Mouse (Mus musculus) left cerebral cortex, adult 8-10 months (tissue): ENCODE results near the gene Lix1l. TPM values are rescaled to one million over a fixed set of nuclear protein-coding genes. Genes with fewer than 3 reads are reported as not detected.
"Not testable (repeated sequence)": the region's sequence is repeated elsewhere in the genome, so short reads cannot be mapped to it uniquely, and the experiment has no call there.

ENCODE experiments used
- DNase-seq, 2 experiments: peaks; one replicate each; pipeline ENCODE4 v3.0.0; 2022; ENCODE audit warnings: low spot score in 2 of 2
- total RNA-seq, 4 experiments: library from RNA; stranded (reverse); gene quantifications; 2 replicates each; pipeline ENCODE4 v1.2.4; 2022

The Lix1l gene
- total RNA-seq, 4 experiments from 2014 or later = 20.3 to 22.9 (median 21.9) TPM

DNA sequence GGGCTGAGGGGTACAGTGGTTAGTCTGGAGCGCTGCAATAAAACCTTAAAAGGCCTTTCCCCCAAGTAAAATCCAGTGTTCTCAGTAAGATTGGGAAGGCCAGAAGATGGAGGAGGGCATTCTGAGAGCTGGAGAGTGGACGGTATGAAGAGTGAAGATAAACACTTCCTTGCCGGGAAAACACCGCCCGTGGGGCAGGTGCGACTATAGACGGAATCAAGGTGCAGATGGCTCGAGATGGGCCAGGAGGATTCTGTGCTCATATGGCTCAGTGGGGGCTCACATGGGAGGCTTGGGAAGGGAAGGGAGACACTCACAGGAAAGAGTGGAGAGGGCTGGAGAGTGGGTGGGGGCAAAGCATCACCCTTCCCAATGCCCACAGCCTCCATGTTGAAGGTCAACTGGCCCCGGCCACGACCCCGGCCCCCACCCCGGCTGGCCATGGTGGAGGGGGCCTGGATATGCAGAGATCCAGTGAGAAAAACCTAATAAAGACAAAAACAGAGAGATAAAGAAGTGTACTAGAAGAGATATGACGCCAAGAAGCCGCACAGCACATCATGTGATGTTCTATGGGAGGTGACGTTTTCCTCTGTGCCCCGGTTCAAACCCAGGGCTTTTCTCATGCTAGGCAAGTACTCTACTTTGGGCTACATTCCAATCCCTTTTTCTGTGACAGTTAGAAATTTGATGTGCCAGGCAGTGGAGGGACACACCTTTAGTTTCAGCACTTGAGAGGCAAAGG lies 19.0 kb upstream of the Lix1l start:
- no peak for DNase-seq

DNA sequence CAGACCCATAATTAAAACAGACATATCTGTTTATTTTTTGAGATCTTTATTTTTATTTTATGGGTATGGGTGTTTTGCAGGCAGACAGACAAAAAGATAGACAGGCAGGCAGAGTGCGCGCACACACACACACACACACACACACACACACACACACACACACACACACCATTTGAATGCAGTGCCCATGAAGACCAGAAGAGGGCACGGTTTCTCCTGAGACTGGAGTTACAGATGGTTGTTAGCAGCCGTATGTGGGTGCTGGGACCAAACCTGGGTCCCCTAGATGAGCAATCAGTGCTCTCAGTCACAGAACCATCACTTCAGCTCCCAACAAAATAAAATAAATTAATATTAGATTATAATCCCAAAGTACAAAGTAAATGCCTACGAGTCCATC lies 17.6 kb upstream of the Lix1l start:
- no peak for DNase-seq

DNA sequence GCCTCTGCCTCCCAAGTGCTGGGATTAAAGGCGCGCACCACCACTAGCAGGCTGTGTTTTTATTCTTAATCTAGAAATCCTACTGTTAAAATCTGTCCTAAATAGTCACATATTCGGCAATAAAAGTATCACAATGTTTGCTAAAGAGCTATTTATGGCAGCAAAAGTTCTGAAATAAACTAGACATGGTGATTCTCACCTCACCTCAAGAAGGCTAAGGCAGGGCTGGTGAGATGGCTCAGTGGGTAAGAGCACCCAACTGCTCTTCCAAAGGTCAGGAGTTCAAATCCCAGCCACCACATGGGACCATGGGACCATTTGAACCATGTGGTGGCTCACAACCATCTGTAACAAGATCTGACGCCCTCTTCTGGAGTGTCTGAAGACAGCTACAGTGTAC lies 10.3 kb upstream of the Lix1l start:
- no peak for DNase-seq

DNA sequence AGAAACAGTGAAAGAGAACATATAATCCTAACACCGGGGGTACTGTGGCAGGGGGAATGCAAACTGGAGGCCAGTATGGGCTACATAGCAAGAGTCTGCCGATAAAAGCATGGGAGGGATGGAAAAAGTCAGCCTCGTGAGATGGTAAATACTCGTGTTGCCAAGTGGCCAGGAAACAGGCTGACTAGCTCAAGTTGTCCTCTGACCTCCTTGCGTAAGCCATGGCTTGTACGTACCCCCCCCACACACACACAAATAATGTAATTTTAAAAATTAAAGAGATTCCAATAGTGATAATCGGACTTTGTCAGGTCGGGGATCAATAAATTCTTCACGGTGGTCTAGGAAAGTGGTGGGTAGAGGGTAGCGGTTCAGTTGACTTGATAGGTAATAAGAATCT lies 7.6 kb upstream of the Lix1l start:
- no peak for DNase-seq

DNA sequence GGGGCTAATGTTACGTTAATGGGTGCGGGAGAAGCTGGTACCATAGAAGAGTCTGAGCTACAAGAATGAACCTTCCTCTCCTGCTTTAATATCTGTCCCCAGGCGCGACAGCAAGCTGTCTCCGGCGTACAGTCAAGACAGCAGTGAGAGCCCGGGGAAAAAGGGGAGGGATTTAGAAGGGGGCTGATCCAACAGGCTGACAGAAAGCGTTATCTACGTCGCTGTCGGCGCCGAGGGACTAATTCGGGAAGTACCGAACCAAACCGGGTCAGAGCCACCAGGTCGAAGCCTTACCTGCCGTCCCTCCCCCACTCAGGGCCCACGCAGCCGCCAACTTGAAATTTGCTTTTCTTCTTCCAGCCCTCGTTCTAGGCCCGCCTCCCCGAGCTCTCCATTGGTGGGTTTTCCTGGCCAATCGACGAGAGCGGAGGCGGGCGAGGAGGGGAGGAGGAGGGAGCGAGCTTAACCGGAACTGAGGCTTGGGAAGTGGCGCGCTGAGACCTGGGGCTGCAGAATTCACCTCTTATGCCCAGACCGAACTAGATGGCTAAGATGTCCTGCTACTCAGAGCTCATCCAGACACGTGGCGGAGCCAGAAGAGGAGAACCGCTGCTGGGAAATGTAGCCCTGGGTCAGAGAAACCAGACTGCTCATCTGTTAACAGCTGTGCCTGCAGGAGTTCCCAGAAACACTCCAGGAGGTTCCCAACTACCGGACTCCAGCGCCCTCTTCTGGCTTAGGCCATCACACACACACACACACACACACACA lies 7.0 kb upstream of the Lix1l start, which contains the start of gene Polr3gl:
Gene Polr3gl, minus strand, starts transcription at position 392 of the 771 bp plus-strand sequence.
- peak; percentile 93 for DNase-seq

DNA sequence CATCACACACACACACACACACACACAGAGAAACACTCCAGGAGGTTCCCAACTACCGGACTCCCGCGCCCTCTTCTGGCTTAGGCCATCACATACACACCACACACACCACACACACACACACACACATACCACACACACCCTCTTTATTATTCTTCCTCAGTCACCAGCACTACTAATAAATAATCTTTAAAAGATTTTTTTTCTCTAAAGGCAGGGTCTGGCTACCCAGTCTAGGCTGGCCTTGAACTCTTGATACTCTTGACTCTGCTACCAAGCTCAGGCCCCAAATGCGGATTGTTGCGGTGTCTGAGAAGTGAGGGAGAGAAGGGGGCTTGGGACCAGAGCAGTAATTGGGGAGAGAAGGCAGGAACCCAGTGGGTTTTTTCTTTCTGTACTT lies 6.1 kb upstream of the Lix1l start:
- DNase-seq = no peak

DNA sequence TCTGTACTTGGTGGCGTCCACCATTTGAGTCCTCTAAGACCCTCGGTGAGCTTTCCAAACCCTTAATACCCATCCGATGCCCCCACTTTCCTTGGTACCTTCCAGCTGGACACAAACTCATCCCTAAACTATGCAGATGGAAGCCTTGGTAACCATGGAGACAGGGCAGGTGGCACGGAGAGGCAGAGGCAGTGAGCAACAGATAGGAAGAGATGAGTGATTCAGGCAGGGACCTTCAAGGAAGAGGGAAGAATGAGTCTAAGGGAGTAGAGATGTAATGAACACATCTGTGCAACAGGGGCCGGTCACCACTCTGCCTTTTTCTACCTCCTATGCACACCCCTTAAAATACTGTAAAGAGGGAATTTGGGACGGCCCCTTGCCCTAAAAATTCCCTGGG lies 5.3 kb upstream of the Lix1l start:
- peak; percentile 33 to 68 for DNase-seq

DNA sequence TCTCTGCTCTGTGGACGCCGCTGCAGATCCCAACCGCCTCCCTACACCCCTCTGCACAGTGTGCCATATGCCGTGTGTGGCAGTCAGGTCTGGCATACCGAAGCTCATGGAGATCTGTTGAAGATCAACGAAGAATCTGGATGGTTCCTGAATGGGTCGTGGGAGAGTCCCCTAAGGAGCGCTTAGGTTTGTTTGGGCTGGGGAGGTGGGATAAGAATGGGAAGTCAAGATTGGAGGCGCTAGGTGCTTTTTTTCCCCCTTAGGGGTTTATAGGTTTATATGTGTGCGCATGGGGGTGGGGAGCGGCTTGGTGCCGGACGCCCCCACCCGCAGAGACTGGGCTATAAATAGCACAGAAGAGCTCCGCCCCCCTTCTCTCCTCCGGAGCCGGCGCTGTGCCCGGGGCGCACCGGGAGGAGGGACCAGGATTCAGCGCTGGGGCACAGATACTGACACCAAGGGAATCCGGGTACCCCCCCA lies 4.7 kb upstream of the Lix1l start, which contains the start of gene Ankrd34a:
Gene Ankrd34a, plus strand, starts transcription at position 409 of the 480 bp plus-strand sequence.
- peak; percentile 64 to 85 for DNase-seq

DNA sequence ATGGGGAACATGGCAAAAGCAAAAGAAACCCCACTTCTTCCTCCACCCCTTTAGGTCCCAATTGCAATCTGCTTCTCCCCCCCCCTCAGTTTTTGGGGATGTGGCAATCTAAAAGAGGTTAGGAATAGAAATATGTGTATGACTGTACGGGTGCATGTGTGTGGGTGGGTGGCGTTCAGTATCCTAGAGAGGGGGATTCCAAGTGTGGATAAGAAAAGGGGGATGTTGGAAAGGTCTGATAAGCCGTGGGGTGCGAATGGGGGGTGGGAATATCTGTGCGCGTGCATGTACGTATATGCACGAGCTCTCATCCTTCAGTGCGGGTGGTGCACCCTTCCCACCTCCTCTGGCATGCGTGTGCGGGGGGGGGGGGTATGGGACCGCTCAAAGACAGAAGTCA lies 4.1 kb upstream of the Lix1l start:
- DNase-seq = peak in 1 of 2 experiments; percentile 57

DNA sequence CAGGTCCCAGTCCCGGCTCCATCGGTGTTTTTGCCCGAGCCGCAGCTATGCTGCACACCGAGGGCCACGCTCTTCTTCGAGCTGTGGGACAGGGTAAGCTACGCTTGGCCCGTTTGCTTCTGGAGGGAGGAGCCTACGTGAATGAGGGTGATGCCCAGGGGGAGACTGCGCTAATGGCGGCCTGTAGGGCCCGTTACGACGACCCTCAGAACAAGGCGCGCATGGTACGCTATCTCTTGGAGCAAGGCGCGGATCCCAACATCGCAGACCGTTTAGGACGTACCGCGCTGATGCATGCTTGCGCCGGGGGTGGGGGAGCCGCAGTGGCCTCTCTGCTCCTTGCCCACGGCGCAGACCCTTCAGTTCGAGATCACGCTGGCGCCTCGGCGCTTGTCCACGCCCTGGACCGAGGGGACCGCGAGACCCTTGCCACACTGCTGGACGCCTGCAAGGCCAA lies 3.5 kb upstream of the Lix1l start:
- peak in 1 of 2 experiments; percentile 48 for DNase-seq

DNA sequence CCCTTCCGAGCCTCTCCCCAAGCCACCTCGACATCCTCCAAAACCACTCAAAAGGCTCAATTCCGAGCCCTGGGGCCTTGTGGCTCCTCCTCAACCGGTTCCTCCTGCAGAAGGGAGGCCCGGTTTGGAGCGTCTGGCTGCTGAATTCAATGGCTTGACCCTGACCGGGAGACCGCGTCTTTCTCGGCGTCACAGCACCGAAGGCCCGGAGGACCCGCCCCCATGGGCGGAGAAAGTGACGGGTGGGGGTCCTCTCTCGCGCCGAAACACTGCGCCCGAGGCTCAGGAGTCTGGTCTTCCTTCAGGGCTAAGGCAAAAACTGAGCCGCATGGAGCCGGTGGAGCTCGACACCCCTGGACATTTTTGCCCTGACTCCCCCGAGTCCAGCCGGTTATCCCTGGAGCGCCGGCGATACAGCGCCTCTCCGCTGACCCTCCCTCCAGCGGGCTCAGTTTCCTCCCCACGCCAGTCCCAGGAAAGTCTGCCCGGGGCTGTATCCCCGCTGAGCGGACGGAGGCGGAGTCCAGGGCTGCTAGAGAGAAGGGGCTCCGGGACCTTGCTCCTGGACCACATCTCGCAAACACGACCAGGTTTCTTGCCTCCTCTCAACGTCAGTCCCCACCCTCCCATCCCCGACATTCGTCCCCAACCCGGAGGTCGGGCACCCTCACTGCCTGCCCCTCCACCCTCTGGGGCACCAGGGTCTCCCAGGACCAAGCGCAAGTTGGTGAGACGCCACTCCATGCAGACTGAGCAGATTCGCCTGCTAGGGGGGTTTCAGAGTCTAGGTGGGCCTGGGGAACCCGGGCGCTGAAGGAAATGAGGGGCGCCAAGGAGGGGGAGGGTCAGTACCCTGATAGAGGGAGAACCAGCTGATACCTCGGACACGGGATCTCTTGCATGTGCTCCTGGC lies 2.5 kb upstream of the Lix1l start:
- peak; percentile 49 to 51 for DNase-seq

DNA sequence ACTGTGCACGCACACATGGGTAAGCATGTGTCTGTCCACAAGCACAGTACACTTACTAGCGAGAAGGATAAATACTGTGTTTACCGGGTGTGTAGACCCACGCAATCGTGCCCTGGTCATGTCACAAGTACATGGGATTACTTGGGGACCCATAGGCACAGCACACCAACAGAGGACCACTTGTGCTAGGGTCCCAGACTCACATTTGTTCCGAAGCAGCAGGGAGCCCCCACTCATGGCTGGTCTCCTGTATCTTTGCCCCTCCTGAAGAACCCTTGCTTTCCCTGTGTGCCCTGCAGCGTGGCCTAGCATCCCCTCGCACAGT lies 1.9 kb upstream of the Lix1l start:
- no peak for DNase-seq

DNA sequence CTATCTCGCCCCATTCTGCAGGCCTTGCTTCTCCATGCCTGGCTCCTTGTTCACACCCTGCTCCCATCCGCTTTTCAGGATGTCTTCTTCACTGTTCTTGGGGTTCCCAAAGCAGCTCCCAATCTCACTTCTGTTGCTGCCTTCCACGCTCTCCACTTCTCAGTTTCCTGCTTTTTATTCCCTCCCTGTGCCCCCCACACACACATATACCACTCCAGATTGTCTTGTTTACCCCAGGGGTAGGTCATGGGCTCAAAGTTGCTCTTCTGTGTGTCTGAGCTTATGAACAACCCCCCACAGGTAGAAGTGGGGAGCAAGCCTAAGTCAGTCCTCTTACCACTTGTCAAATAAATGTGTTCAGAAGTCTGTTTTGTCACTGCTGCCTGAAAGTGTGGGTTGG lies 1.5 kb upstream of the Lix1l start:
- DNase-seq = no peak

DNA sequence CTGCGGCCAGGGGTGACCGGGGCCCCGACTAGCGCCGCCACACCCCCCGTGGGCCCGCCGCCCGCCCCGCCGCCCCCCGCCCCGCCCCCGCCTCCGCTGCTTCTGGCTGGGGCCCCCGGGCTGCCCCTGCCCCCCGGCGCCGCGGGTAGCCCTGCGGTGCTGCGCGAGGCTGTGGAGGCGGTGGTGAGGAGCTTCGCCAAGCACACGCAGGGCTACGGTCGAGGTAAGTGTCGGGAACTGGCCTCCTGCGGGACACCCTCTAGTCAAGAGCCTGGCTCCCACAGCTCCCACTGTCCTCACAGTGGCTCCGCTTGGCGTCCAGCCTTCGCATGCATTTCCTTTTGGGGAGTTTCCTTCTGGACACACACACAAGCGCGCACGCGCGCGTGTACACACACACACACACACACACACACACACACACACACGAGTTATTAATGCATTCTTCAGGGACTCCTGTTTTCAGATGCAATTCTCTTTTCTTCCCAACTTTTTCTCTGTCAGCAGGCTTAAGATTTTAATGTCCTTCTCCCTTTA lies 370 bp downstream of the Lix1l start:
- peak; percentile 43 to 61 for DNase-seq

DNA sequence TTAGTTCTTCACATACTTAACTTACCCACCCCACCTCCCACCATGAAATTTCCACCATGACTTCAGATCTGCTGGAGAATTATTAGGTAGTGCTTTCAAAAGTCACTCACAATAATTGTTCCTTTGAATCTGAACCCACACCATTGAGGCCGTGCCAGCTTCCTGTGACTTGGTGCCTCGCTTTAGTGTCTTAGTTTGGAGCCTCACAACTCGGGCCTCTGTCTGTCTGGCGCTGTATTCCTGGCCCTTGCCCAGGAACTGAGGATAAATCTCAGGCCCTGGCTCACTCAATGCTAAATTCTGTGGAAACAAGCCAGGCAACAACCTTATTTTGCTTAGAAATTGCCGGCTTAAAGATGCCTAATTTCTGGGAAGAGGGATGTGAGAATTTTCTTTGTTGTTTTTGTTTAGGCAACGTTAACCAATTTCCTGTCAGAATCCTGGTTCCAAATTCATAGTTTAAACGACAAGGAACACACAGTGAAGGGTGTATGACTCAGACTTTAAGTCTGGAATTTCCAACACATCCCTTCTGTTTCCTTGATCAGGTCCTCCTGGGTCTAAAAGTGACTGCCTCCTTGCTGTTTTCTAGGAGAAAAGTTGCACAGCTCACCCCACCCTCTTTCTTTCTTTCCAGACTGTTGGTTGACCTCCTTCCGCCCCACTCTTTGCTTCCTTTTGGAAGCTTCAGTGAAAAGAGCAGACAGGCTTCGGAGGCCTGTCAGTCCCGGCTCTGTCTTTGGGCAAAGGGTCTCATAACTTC lies 1.2 kb downstream of the Lix1l start:
- DNase-seq = no peak

DNA sequence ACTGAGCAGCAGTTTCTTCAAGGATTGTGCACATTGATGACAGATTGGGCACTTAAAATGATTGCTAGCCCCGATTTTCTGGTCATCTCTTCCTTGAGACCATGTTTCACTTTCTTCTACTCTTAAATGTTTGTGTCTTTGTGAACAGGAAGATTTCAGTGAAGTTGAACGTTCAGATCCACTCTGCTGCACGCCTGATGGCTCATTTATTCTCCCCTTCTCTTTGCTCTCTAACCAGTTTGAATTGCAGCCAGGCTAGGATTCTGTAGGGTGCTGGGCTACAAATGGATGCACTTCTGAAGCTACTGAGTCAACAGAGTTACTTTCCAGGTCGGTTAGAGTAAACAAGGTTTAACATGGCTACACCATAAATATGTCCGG lies 1.7 kb downstream of the Lix1l start:
- no peak for DNase-seq

DNA sequence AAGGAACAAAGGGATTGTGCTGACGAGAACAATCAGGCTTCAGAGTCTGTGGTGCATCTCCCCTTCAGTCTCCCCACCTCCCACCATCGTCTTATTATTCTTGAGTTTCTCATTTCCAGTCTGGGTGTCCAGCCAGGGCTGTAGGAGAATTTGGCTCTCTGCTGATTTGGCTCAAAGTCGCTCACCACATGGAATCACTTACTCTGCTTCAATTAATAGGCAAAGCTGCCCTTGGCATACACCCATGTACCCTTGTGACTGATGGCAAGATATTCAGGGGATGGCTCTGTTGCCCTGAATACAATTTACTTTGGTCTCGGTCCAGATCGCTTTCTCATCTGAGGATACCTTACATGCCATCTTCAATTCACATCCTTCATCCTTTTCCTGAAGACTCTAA lies 2.4 kb downstream of the Lix1l start:
- DNase-seq = no peak

DNA sequence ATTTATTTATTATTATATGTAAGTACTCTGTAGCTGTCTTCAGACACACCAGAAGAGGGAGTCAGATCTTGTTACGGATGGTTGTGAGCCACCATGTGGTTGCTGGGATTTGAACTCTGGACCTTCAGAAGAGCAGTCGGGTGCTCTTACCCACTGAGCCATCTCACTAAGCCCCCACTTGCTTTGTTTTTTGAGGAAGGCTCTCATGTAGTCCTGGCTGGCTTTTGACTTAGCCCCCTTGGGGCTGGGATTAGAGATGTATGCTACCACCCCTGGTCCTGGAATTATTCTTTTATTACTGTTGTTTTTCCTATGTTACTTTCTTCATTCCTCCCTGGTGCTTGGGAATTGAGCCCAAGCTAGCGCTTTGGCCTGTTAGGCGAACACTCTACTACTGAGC lies 5.1 kb downstream of the Lix1l start:
- not testable (repeated sequence) for DNase-seq

DNA sequence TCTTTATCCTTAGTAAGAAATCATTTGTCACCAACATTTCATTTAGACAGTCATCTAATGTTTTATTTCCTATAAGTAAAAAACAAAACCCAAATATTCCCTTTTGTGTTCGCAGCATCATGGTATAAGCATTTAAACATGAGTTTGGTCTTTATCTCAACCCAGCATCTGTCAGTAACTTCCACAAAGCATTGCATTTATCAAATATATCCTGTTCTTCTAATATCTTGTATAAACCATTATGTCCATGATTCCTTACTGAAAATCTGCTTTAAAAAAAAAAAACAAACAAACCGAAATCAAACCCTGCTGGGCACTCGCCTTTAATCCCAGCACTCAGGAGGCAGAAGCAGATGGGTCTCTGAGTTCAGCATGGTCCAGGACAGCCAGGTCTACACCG lies 5.7 kb downstream of the Lix1l start:
- DNase-seq = no peak

DNA sequence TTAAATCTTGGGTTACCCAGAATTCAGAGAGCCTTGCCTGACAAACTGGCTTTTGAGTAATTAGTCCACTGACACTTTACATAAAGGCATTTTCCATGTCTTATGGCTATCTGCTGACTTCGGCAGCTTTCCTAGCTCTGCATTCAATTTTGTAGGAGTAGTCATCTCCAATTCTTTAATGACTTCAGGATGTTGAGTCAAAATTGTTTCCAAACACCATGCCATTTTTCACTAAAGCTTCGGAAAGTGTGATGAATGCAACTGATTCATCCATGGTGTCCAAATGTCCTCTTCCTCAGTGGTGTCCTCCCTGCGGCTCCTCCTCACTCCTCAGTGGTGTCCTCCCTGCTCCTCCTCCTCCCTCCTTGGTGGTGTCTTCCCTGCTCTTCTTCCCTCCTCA lies 17.0 kb downstream of the Lix1l start:
- DNase-seq = no peak

DNA sequence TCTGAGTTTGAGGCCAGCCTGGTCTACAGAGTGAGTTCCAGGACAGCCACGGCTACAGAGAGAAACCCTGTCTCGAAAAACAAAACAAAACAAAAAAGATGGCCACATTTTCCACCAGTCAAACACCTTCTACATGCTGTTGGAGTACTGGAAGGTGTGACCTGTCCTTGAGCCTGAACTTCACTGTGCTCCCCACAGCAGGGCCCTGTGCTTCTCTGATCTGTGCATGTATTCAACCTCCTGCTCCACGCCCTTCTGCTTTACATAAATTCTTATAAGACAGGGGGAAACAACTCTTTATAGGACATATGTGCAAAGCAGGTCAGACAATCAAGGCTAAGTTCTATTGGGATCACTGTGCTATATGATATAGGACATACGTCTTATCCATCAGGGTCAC lies 22.3 kb downstream of the Lix1l start:
- no peak for DNase-seq
